Mouse (Mus musculus) erythroid progenitor cell, adult 5-6 weeks (primary cell): ENCODE measurements around the gene Agrn. TPM values are rescaled to one million over a fixed set of nuclear protein-coding genes. Genes with fewer than 3 reads are reported as not detected.

Experiments
- ATAC-seq: replicated peaks from 2 replicates; pipeline ENCODE4 v1.8.0; 2016; ENCODE audit warnings: moderate number of reproducible peaks, mild to moderate bottlenecking, moderate TSS enrichment, inconsistent platforms; ENCODE audit not compliant: poor library complexity, low FRiP score, severe bottlenecking
- total RNA-seq, 2 experiments: library from RNA; stranded (forward) in 1 of 2; stranded (reverse) in 1 of 2; fragments of 150-400 nt in 1 of 2; fragments of 186-747, 209-891 nt in 1 of 2; gene quantifications; 2 replicates each; pipeline versions ENCODE4 v1.2.3 to v1.2.4; 2015 to 2017; ENCODE audit warnings: low replicate concordance in 2 of 2

Agrn gene
- total RNA-seq (2015; ENCODE audit: low replicate concordance) (107 and 119 TPM in 2 replicates), total RNA-seq (2017; ENCODE audit: low replicate concordance) (52.9 and 82.3 TPM in 2 replicates)

- peak; percentile 67 for ATAC-seq
These were observed at the start of gene Agrn for GRCm38 (mm10) chr4:156197131-156197828. Agrn (minus strand) TSS chr4:156197488.

GRCm38 (mm10) chr4:156236651-156237447 is 39.6 kb upstream of the Agrn start:
- ATAC-seq, result no peak

GRCm38 (mm10) chr4:156235808-156236533 is 38.7 kb upstream of the Agrn start, which contains the start of gene Noc2l:
Noc2l (plus strand) TSS chr4:156236010.
- ATAC-seq, result peak; percentile 90

- peak; percentile 52 for ATAC-seq
These were observed 38.1 kb upstream of the Agrn start for GRCm38 (mm10) chr4:156235360-156235770.

- ATAC-seq, result peak; percentile 60
These were observed 37.5 kb upstream of the Agrn start, which contains the start of gene Plekhn1 for GRCm38 (mm10) chr4:156234701-156235213. Plekhn1 (minus strand) TSS chr4:156234857.

- ATAC-seq, result 0 out of 2 replicates have a peak, but pooled peaks have one; percentile 5
These were observed 36.8 kb upstream of the Agrn start for GRCm38 (mm10) chr4:156234021-156234501.

GRCm38 (mm10) chr4:156228393-156229024 is 31.2 kb upstream of the Agrn start:
- peak; percentile 40; the same call in 1 of the 2 replicates for ATAC-seq

GRCm38 (mm10) chr4:156227752-156228392 is 30.6 kb upstream of the Agrn start:
- ATAC-seq, result peak; percentile 38; the same call in 1 of the 2 replicates

GRCm38 (mm10) chr4:156224276-156224675 is 27.0 kb upstream of the Agrn start:
- ATAC-seq, result no peak

- no peak for ATAC-seq
These were observed 22.6 kb upstream of the Agrn start for GRCm38 (mm10) chr4:156219936-156220335.

- ATAC-seq, result no peak
These were observed 20.6 kb upstream of the Agrn start for GRCm38 (mm10) chr4:156217838-156218237.

- ATAC-seq, result no peak
These were observed 19.9 kb upstream of the Agrn start for GRCm38 (mm10) chr4:156217022-156217669.

GRCm38 (mm10) chr4:156216196-156216595 is 18.9 kb upstream of the Agrn start:
- no peak for ATAC-seq

- ATAC-seq, result no peak
These were observed 18.4 kb upstream of the Agrn start, which contains the start of gene Perm1 for GRCm38 (mm10) chr4:156215649-156216048. Perm1 (plus strand) TSS chr4:156215868.

GRCm38 (mm10) chr4:156213134-156213533 is 15.8 kb upstream of the Agrn start:
- no peak for ATAC-seq

- ATAC-seq, result no peak
These were observed 12.8 kb upstream of the Agrn start for GRCm38 (mm10) chr4:156209963-156210635.

GRCm38 (mm10) chr4:156208872-156209271 is 11.6 kb upstream of the Agrn start:
- ATAC-seq, result no peak
